Mouse (Mus musculus) testis, adult 10 weeks (tissue): Measurements from ENCODE around the gene Miga2. TPM values are rescaled to one million over a fixed set of nuclear protein-coding genes. Genes with fewer than 3 reads are reported as not detected.

Source experiments
- polyA plus RNA-seq: library from polyadenylated mRNA; stranded (reverse); fragments of 350-450 nt; fragmentation: Illumina TruSeq; extraction: RNeasy Lipid Tissue Mini Kit (QIAGEN cat#74804); gene quantifications from one replicate; pipeline ENCODE4 v1.2.3, GENCODE M21; 2014; ENCODE audit warnings: low read depth, low replicate concordance

Gene Miga2
- 0.29 TPM for polyA plus RNA-seq

GRCm38 (mm10) chr2:30363773-30364650 is at the start of gene Miga2:
Gene Miga2 (plus strand): TSS chr2:30364233.

DNA sequence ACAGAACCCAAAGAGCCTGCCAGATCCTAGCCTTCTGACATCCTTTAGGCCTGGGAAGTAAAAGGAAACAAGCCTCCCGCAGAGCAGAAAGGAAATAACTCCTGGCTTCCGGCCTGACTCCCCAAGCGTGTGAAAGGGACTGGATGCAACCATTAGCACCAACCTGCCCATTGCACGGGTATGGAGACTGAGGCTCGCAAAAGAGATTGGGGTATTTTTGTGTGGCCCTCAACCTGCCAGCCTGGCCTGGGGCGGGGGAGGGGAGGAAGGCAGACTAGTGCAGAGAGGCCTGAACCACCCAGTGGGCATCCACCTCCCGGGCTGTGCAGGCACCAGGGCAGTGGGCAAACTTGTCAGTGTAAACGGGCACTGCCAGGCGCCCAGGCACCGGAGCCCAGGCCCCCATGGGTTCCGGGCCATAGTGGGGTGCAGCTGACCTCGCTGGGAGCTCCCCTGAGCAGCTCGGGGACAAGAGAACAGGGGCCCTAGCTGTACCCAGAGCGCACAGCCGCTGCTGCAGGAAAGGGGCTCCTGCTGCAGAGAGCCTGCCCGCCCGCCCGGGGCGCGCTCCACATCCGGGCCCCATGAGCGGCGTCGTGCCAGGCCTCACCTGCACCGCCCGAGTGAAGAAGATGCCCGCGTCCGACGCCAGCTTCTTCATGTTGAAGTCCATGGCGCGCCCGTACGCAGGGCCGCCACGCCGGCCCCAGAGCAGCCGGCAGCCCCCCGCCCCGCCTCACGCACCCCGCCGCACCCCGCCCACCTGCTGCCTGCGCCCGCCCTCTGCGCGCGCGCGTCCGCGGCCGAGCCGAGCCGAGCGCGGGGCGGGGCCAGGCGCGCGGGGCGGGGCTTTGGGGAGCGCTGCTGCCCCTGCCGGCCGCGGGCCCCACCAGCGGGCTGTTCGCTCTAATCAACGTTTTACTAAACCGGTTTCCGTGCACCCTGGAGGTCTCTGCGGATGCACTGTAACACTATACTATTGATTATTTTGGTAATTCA is 5.2 kb upstream of the Miga2 start, which contains the start of gene Sh3glb2:
TSS of gene Sh3glb2 (minus strand) at position 805 of the 999 bp plus-strand sequence.

DNA sequence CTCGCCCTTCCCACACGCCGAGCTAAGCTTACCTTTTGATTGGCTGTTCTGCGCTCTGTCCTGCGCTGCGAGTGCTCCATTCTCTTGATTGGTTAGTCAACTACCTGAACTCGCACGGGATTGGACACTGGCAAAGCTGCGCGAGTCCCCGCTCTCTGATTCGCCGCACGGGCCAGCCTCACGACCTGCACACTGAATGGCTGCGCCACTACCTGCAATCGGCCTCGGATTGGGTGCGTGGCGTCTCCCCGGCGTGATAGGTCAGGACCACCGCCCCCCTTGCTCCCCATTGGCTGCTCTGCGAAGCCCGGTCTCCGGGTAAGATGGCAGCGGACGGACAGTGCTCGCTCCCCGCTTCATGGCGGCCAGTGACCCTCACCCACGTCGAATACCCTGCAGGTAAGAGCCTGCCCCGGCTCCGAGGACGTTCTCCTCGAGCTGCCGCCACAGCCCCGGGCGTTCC is 28.1 kb downstream of the Miga2 start, which contains the start of gene Dolpp1:
TSS of gene Dolpp1 (plus strand) at position 141 of the 463 bp plus-strand sequence.

DNA sequence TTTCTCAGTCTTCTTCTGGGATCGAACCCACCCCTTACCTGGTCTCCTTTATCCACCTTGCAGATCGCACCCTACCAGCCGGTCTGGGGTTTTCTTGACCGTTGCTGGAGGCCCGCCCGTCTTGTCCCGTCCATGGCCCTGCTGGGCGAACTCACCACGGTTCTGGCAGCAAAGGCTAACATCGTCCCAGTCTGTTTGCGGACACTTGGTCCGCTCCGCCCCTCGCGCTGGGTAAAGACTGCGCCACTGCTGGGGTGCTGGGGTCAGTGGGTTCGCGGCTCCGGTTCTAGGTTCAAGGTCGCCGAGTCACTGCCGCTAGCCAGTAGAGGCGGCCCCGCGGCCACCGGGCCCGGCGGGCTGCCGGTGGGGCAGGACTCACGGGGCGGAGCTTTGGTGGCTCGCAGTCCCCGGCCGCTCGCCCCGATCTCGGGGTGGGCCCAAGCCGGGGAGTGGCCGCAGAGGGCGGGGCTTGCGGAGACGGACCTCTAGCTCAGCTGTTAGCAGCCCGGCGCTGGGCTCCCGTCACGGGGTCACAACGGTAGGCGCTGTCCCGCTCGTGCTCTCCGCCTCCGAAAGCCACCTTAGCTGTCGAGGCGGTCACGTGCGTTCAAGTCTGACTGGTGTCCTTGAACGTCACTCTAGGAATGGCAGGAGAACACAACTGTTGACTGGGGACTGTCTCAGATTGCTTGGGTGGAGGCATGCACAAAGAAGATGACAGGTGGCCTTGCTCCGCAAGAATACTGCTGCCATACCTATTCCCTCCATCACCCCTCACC is 51.3 kb downstream of the Miga2 start, which contains the start of gene Crat:
TSS of gene Crat (minus strand) at position 657 of the 779 bp plus-strand sequence.

GRCm38 (mm10) chr2:30415936-30416648 is 52.1 kb downstream of the Miga2 start, which contains the start of gene Ptpa:
Gene Ptpa (plus strand): TSS chr2:30416039.

Other genes starting within 250 kb of the Miga2 start
- gene Zer1, start 239.6 kb upstream of the Miga2 start, polyA plus RNA-seq: 3.9 TPM
- 7.8 TPM for gene Tbc1d13, start 230.5 kb upstream of the Miga2 start, polyA plus RNA-seq
- gene Endog, start 192.7 kb upstream of the Miga2 start, polyA plus RNA-seq: not detected
- 9.2 TPM for gene Spout1, start 185.8 kb upstream of the Miga2 start, polyA plus RNA-seq
- 0.71 TPM for gene Kyat1, start 158.4 kb upstream of the Miga2 start, polyA plus RNA-seq
- 0.77 TPM for gene Lrrc8a, start 126.5 kb upstream of the Miga2 start, polyA plus RNA-seq
- gene Gm28035, start 123.7 kb upstream of the Miga2 start, polyA plus RNA-seq: not detected
- gene Phyhd1, start 98.0 kb upstream of the Miga2 start, polyA plus RNA-seq: 0.41 TPM
- 16.6 TPM for gene Gm28038, start 83.2 kb upstream of the Miga2 start, polyA plus RNA-seq
- gene Dolk, start 77.9 kb upstream of the Miga2 start, polyA plus RNA-seq: 2.2 TPM
- 107 TPM for gene Nup188, start 77.8 kb upstream of the Miga2 start, polyA plus RNA-seq
- 0.39 TPM for gene Sh3glb2, start 4.9 kb upstream of the Miga2 start, polyA plus RNA-seq
- 1.2 TPM for gene Dolpp1, start 28.0 kb downstream of the Miga2 start, polyA plus RNA-seq
- gene Crat, start 51.6 kb downstream of the Miga2 start, polyA plus RNA-seq: 107 TPM
- gene Ptpa, start 51.8 kb downstream of the Miga2 start, polyA plus RNA-seq: 5.1 TPM
- not detected for gene Ier5l, start 110.0 kb downstream of the Miga2 start, polyA plus RNA-seq
- 0.38 TPM for gene Cstad, start 230.8 kb downstream of the Miga2 start, polyA plus RNA-seq